Mouse (Mus musculus) olfactory bulb, adult 2 months (tissue): ENCODE data around the gene Dcaf11.

ENCODE experiments used
- CTCF ChIP-seq: fragments of 200-500 bp; IDR thresholded peaks from 2 replicates; pipeline ENCODE4 v1.5.1; 2012; ENCODE audit warnings: low read depth, mild to moderate bottlenecking, low read length, moderate library complexity; ENCODE audit not compliant: insufficient read depth
- POLR2A ChIP-seq: fragments of 200-500 bp; IDR thresholded peaks from 2 replicates; pipeline ENCODE4 v1.6.1; 2012; ENCODE audit warnings: mild to moderate bottlenecking, low read depth, low read length, moderate library complexity; ENCODE audit not compliant: insufficient read depth

- TF ChIP-seq CTCF, result no peak
- TF ChIP-seq POLR2A, result no peak
Measured at GRCm38 (mm10) chr14:55565748-55566147, 5.9 kb downstream of the Dcaf11 start.
